Mouse (Mus musculus) liver, embryonic 14.5 days (tissue): ENCODE data around the gene Ttc38. TPM values are rescaled to one million over a fixed set of nuclear protein-coding genes. Genes with fewer than 3 reads are reported as not detected.

Experiments
- ATAC-seq: fragments of 200-750 bp; cut with Nextera tagmentation; 2 replicates; pipeline ENCODE4 v1.8.0; 2017; ENCODE audit warnings: moderate number of reproducible peaks, mild to moderate bottlenecking, moderate library complexity; ENCODE audit not compliant: insufficient read depth
- DNase-seq, 3 experiments: peaks; one replicate each; pipeline ENCODE4 v3.0.0-alpha.2; 2012 to 2013; ENCODE audit warnings: low read depth in 3 of 3, low spot score in 3 of 3
- H3K27ac ChIP-seq: fragments of 300-500 bp; sonication (generic); 2 replicates; pipeline ENCODE4 v1.5.1; 2014; ENCODE audit warnings: moderate library complexity, mild to moderate bottlenecking, control low read depth, inconsistent platforms
- H3K27me3 ChIP-seq: fragments of 300-500 bp; sonication (generic); 2 replicates; pipeline ENCODE4 v1.6.1; 2014; ENCODE audit warnings: mild to moderate bottlenecking, low read length, moderate library complexity; ENCODE audit not compliant: control insufficient read depth, insufficient read depth
- H3K36me3 ChIP-seq: fragments of 300-500 bp; sonication (generic); replicated peaks from 2 replicates; pipeline ENCODE4 v1.6.1; 2014; ENCODE audit warnings: low read depth; ENCODE audit not compliant: control insufficient read depth, insufficient read depth
- H3K4me1 ChIP-seq, 2 experiments: fragments of 200-500 bp in 1 of 2; fragments of 300-500 bp in 1 of 2; sonication (generic) in 1 of 2; replicated peaks; 2 replicates each; pipeline ENCODE4 v1.6.1; 2012 to 2014; ENCODE audit warnings: antibody characterized with exemption in 1 of 2, inconsistent platforms in 1 of 2, low read length in 1 of 2; ENCODE audit not compliant: control insufficient read depth in 2 of 2, insufficient read depth in 2 of 2
- H3K4me2 ChIP-seq: fragments of 300-500 bp; sonication (generic); 2 replicates; pipeline ENCODE4 v1.6.1; 2014; ENCODE audit warnings: low read depth, mild to moderate bottlenecking, control low read depth, moderate library complexity
- H3K4me3 ChIP-seq, 2 experiments: fragments of 200-500 bp in 1 of 2; fragments of 300-500 bp in 1 of 2; sonication (generic) in 1 of 2; 2 replicates each; pipeline ENCODE4 v1.5.1; 2012 to 2014; ENCODE audit warnings: low read depth in 2 of 2, low read length in 2 of 2, mild to moderate bottlenecking in 2 of 2, control low read depth in 1 of 2, inconsistent platforms in 1 of 2, moderate library complexity in 1 of 2; ENCODE audit not compliant: insufficient read depth in 1 of 2
- H3K9ac ChIP-seq: fragments of 300-500 bp; sonication (generic); replicated peaks from 2 replicates; pipeline ENCODE4 v1.6.1; 2014; ENCODE audit warnings: mild to moderate bottlenecking, control low read depth, moderate library complexity
- H3K9me3 ChIP-seq: fragments of 300-500 bp; sonication (generic); 2 replicates; pipeline ENCODE4 v1.6.1; 2016; ENCODE audit warnings: low read length, mixed read lengths; ENCODE audit not compliant: control insufficient read depth
- CTCF ChIP-seq: IDR thresholded peaks from 2 replicates; pipeline ENCODE4 v1.5.1; 2016; ENCODE audit warnings: antibody characterized with exemption, low read depth, control low read depth
- EP300 ChIP-seq: IDR thresholded peaks from 2 replicates; pipeline ENCODE4 v1.6.1; 2016; ENCODE audit warnings: antibody characterized with exemption, low read depth
- WGBS: fragments of 180-500 bp; shearing (Covaris S2); extraction: QIAGEN DNeasy Blood & Tissue Kit; methylation state at CpG from one replicate; pipeline ENCODE4 v1.1.7; 2014; ENCODE audit not compliant: insufficient replicate concordance; 5-methylcytosine and 5-hydroxymethylcytosine counted together
- polyA plus RNA-seq, 2 experiments: library from polyadenylated mRNA; depleted of rRNA in 1 of 2; stranded (reverse) in 1 of 2; unstranded in 1 of 2; fragments of >200 nt; fragmentation: Nextera tagmentation in 1 of 2; extraction: Ambion mirVana in 1 of 2; gene quantifications; 2 replicates each; pipeline versions ENCODE4 v1.2.1 to v1.2.3; 2012 to 2014

The Ttc38 gene
- polyA plus RNA-seq, 2 experiments, result 3.8 to 4.5 TPM

DNA sequence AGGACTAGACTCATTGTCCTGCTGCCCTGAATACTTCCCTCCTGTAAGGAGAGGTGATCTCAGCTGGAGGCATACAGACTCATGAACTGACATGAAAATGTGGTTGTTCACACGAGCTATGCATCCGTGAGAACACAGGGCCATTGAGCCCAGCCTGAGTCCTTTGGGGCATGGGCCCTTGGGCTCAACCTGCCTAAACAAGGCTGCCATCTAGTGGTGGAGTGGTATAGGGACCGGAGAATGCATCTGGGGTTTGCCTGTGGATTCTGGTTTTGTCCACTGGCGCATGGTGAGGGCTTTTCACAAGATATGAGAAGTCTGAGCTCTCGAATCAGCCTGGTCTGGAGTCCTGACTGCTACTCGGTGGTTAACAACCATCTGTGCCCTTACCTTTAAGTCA is 35.6 kb downstream of the Ttc38 start:
- Histone ChIP-seq H3K36me3 (peaks cover 98% of the 10 kb centered on the region), H3K9ac (no peak overlapping the region), H3K9me3 (no peaks in the 10 kb centered on the region), H3K4me1 (no peaks in the 10 kb centered on the region), H3K4me3 (no peak overlapping the region), H3K27ac (no peak overlapping the region), H3K4me2 (no peak overlapping the region), H3K27me3 (no peaks in the 10 kb centered on the region)
- TF ChIP-seq CTCF, result peak; percentile 98
- TF ChIP-seq EP300, result no peak
- ATAC-seq, result peak; percentile 30; the same call in 1 of the 2 replicates
- WGBS, result 48% methylated on average over 6 of the region's 6 CpGs
- peak in 2 of 3 experiments; percentile 42 to 47 for DNase-seq

DNA sequence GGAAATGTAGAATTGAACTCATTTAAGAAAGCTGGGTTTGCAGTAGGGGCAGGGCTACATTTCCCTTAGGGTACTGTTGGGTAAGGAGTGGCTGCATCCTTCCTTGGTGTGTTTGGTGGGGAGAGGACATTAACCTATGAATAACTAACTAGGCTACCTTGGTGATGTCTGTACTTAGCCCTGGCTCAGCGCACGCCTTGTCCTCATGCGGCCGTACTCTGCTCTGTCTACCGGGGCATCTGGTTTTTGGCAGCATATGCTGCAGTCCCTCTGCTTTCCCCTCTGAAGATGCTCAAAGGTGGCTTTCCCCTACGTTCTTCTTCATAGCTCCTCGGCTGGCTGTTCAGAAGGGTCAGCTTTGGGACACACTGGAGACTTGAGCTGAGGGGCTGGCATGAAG is 45.2 kb downstream of the Ttc38 start:
- H3K36me3 ChIP-seq, result peaks cover 40% of the 10 kb centered on the region
- H3K4me1 ChIP-seq, result peaks cover 2 to 5% of the 10 kb centered on the region in 2 experiments; a peak in 1 of 4 replicates
- ATAC-seq (no peak), DNase-seq (no peak)
- no peak overlapping the region for H3K4me2 ChIP-seq
- TF ChIP-seq EP300 (no peak), CTCF (no peak)
- H3K4me3 ChIP-seq, result no peak overlapping the region
- H3K9me3 ChIP-seq, result no peaks in the 10 kb centered on the region
- H3K27me3 ChIP-seq, result no peaks in the 10 kb centered on the region
- no peak overlapping the region for H3K9ac ChIP-seq
- H3K27ac ChIP-seq, result no peak overlapping the region
- WGBS, result 85% methylated on average over 7 of the region's 7 CpGs

- ATAC-seq, result peak; percentile 95
- DNase-seq, result peak; percentile 77 to 79 (median 78)
- no peak for TF ChIP-seq EP300
- peak; percentile 78 for TF ChIP-seq CTCF
These were observed 46.9 kb downstream of the Ttc38 start, which contains the start of gene Trmu for GRCm38 (mm10) chr15:85878848-85879497. Trmu (plus strand) TSS chr15:85879312.

GRCm38 (mm10) chr15:85879498-85879895 is 47.4 kb downstream of the Ttc38 start:
- H3K36me3 ChIP-seq, result peaks cover 27% of the 10 kb centered on the region
- peak overlapping the region; percentile 85 for H3K9ac ChIP-seq
- DNase-seq, result no peak
- H3K27ac ChIP-seq, result peak overlapping the region; percentile 14
- WGBS, result under 1% methylated on average over 18 of the region's 18 CpGs
- H3K4me3 ChIP-seq, result peak overlapping the region; percentile 64 to 91
- no peaks in the 10 kb centered on the region for H3K9me3 ChIP-seq
- no peaks in the 10 kb centered on the region for H3K27me3 ChIP-seq
- peaks cover 2 to 5% of the 10 kb centered on the region in 2 experiments; a peak in 1 of 4 replicates for H3K4me1 ChIP-seq
- peak; percentile 58; the same call in 1 of the 2 replicates for ATAC-seq
- H3K4me2 ChIP-seq, result peak overlapping the region; percentile 89
- TF ChIP-seq EP300, result no peak
- no peak for TF ChIP-seq CTCF

More at GRCm38 (mm10) chr15:85878848-85879497, 46.9 kb downstream of the Ttc38 start, which contains the start of gene Trmu:
- Histone ChIP-seq H3K4me3 (peak within 1 kb of the TSS; percentile 64 to 91), H3K9ac (peak within 1 kb of the TSS; percentile 85), H3K36me3 (peaks cover 30% of the 10 kb centered on the region), H3K27ac (peak within 1 kb of the TSS; percentile 14), H3K9me3 (no peaks in the 10 kb centered on the region), H3K4me1 (peaks cover 2 to 5% of the 10 kb centered on the region in 2 experiments; a peak in 1 of 4 replicates), H3K27me3 (no peaks in the 10 kb centered on the region), H3K4me2 (peak within 1 kb of the TSS; percentile 89)
- WGBS, result 1% methylated on average over 48 of the region's 50 CpGs

GRCm38 (mm10) chr15:85885606-85886005 is 53.5 kb downstream of the Ttc38 start:
- peaks cover 5% of the 10 kb centered on the region for H3K36me3 ChIP-seq
- H3K4me1 ChIP-seq, result no peaks in the 10 kb centered on the region
- TF ChIP-seq CTCF (no peak), EP300 (no peak)
- ATAC-seq (no peak), DNase-seq (no peak)
- no peaks in the 10 kb centered on the region for H3K9me3 ChIP-seq
- H3K27ac ChIP-seq, result no peak overlapping the region
- no peaks in the 10 kb centered on the region for H3K27me3 ChIP-seq
- 69% methylated on average over 5 of the region's 5 CpGs for WGBS
- no peak overlapping the region for H3K4me2 ChIP-seq
- no peak overlapping the region for H3K9ac ChIP-seq
- no peak overlapping the region for H3K4me3 ChIP-seq
